Mouse (Mus musculus): ENCODE measurements around the gene G3bp1.

GRCm38 (mm10) chr11:55471467-55471866 is 2.0 kb downstream of the G3bp1 start:
- peak; percentile 44; the same call in 1 of the 2 replicates for TF ChIP-seq EP300 (IDR thresholded peaks at IDR 0.05; ENCODE audit: low read depth)
- TF ChIP-seq CTCF (IDR thresholded peaks at IDR 0.05; ENCODE audit: low read depth) = no peak

All from liver, embryonic 14.5 days (tissue).